Mouse (Mus musculus) heart, embryonic 16.5 days (tissue): Measurements from ENCODE around the gene Itgae. TPM values are rescaled to one million over a fixed set of nuclear protein-coding genes. Genes with fewer than 3 reads are reported as not detected.
A peak's percentile ranks its signal among the peaks of the same experiment; 100 is the strongest.

Source experiments
- ATAC-seq: fragments of 200-750 bp; cut with Nextera tagmentation; replicated peaks from 2 replicates; pipeline ENCODE4 v1.8.0; 2017; ENCODE audit warnings: moderate number of reproducible peaks; ENCODE audit not compliant: insufficient read depth, low FRiP score; ENCODE audit errors: extremely low read depth
- H3K27ac ChIP-seq: fragments of 300-500 bp; sonication (generic); 2 replicates; pipeline ENCODE4 v1.5.1; 2014; ENCODE audit warnings: mild to moderate bottlenecking, low read length, control low read depth, moderate library complexity
- H3K27me3 ChIP-seq: fragments of 300-500 bp; sonication (generic); 2 replicates; pipeline ENCODE4 v1.6.1; 2014; ENCODE audit warnings: low read length, mixed read lengths; ENCODE audit not compliant: control insufficient read depth, insufficient read depth
- H3K36me3 ChIP-seq: fragments of 300-500 bp; sonication (generic); 2 replicates; pipeline ENCODE4 v1.6.1; 2014; ENCODE audit not compliant: control insufficient read depth, insufficient read depth
- H3K4me1 ChIP-seq: fragments of 300-500 bp; sonication (generic); 2 replicates; pipeline ENCODE4 v1.6.1; 2014; ENCODE audit warnings: low read length, mixed read lengths; ENCODE audit not compliant: control insufficient read depth, insufficient read depth
- H3K4me2 ChIP-seq: fragments of 300-500 bp; sonication (generic); 2 replicates; pipeline ENCODE4 v1.6.1; 2014; ENCODE audit warnings: low read depth, mild to moderate bottlenecking, control low read depth, low read length
- H3K4me3 ChIP-seq: fragments of 300-500 bp; sonication (generic); 2 replicates; pipeline ENCODE4 v1.5.1; 2014; ENCODE audit warnings: mild to moderate bottlenecking, control low read depth, low read length
- H3K9ac ChIP-seq: fragments of 300-500 bp; sonication (generic); 2 replicates; pipeline ENCODE4 v1.6.1; 2014; ENCODE audit warnings: low read length, control low read depth
- H3K9me3 ChIP-seq: fragments of 300-500 bp; sonication (generic); replicated peaks from 2 replicates; pipeline ENCODE4 v1.6.1; 2016; ENCODE audit warnings: low read length; ENCODE audit not compliant: control insufficient read depth
- WGBS: fragments of 180-500 bp; shearing (Covaris S2); extraction: QIAGEN DNeasy Blood & Tissue Kit; methylation state at CpG from one replicate; pipeline ENCODE4 v1.1.7; 2014; 5-methylcytosine and 5-hydroxymethylcytosine counted together
- polyA plus RNA-seq: library from polyadenylated mRNA; unstranded; fragments of >200 nt; fragmentation: Nextera tagmentation; extraction: Ambion mirVana; gene quantifications from 2 replicates; pipeline ENCODE4 v1.2.1, GENCODE M21; 2015

Itgae gene
- polyA plus RNA-seq, 1 experiment from 2014 or later = 2.2 TPM

- WGBS = 60% methylated on average over 3 of the region's 3 CpGs
- H3K9me3 ChIP-seq = no peaks in the 10 kb centered on the region
- ATAC-seq = peak; percentile 77; the same call in 1 of the 2 replicates
- H3K27ac ChIP-seq = peak overlapping the region; percentile 52
- H3K9ac ChIP-seq = no peak overlapping the region
- H3K4me3 ChIP-seq = no peak overlapping the region
- H3K4me2 ChIP-seq = no peak overlapping the region
- H3K27me3 ChIP-seq = no peaks in the 10 kb centered on the region
- H3K36me3 ChIP-seq = peaks cover 26% of the 10 kb centered on the region
- peaks cover 5% of the 10 kb centered on the region for H3K4me1 ChIP-seq
Observed at GRCm38 (mm10) chr11:73061413-73061812, 29.0 kb upstream of the Itgae start.

GRCm38 (mm10) chr11:73071839-73072238, 18.5 kb upstream of the Itgae start:
- no peak for ATAC-seq
- peaks cover 69% of the 10 kb centered on the region for H3K36me3 ChIP-seq

GRCm38 (mm10) chr11:73076295-73076694, 14.1 kb upstream of the Itgae start:
- Histone ChIP-seq H3K9ac (no peak overlapping the region), H3K27me3 (no peaks in the 10 kb centered on the region), H3K36me3 (peaks cover 64% of the 10 kb centered on the region), H3K4me3 (no peak overlapping the region), H3K4me2 (no peak overlapping the region), H3K9me3 (no peaks in the 10 kb centered on the region), H3K27ac (no peak overlapping the region), H3K4me1 (no peaks in the 10 kb centered on the region)
- 87% methylated on average over 4 of the region's 4 CpGs for WGBS
- no peak for ATAC-seq

More at GRCm38 (mm10) chr11:73071839-73072238, 18.5 kb upstream of the Itgae start:
- Histone ChIP-seq H3K27ac (no peak overlapping the region), H3K4me1 (no peaks in the 10 kb centered on the region), H3K4me3 (no peak overlapping the region), H3K9ac (no peak overlapping the region), H3K4me2 (no peak overlapping the region), H3K9me3 (no peaks in the 10 kb centered on the region), H3K27me3 (no peaks in the 10 kb centered on the region)
- 78% methylated on average over 3 of the region's 3 CpGs for WGBS

- Histone ChIP-seq H3K27me3 (no peaks in the 10 kb centered on the region), H3K4me2 (no peak overlapping the region), H3K9ac (no peak overlapping the region), H3K9me3 (no peaks in the 10 kb centered on the region), H3K27ac (no peak overlapping the region), H3K36me3 (peaks cover 65% of the 10 kb centered on the region), H3K4me1 (no peaks in the 10 kb centered on the region), H3K4me3 (no peak overlapping the region)
- 52% methylated on average over 4 of the region's 4 CpGs for WGBS
- ATAC-seq = no peak
Observed at GRCm38 (mm10) chr11:73076733-73077132, 13.7 kb upstream of the Itgae start.

GRCm38 (mm10) chr11:73077211-73077720, 13.1 kb upstream of the Itgae start:
- Histone ChIP-seq H3K4me1 (no peaks in the 10 kb centered on the region), H3K27me3 (no peaks in the 10 kb centered on the region), H3K4me2 (no peak overlapping the region), H3K36me3 (peaks cover 70% of the 10 kb centered on the region), H3K9me3 (no peaks in the 10 kb centered on the region), H3K4me3 (no peak overlapping the region), H3K27ac (no peak overlapping the region), H3K9ac (no peak overlapping the region)
- ATAC-seq = no peak
- 89% methylated on average over 6 of the region's 6 CpGs for WGBS

GRCm38 (mm10) chr11:73078615-73079014, 11.8 kb upstream of the Itgae start:
- Histone ChIP-seq H3K36me3 (peaks cover 65% of the 10 kb centered on the region), H3K27me3 (no peaks in the 10 kb centered on the region), H3K9ac (no peak overlapping the region), H3K4me1 (no peaks in the 10 kb centered on the region), H3K27ac (no peak overlapping the region), H3K4me2 (no peak overlapping the region), H3K4me3 (no peak overlapping the region), H3K9me3 (no peaks in the 10 kb centered on the region)
- no peak for ATAC-seq
- WGBS = 93% methylated on average over 8 of the region's 8 CpGs

- no peaks in the 10 kb centered on the region for H3K9me3 ChIP-seq
- H3K27ac ChIP-seq = no peak overlapping the region
- H3K27me3 ChIP-seq = no peaks in the 10 kb centered on the region
- H3K4me3 ChIP-seq = no peak overlapping the region
- peaks cover 53% of the 10 kb centered on the region for H3K36me3 ChIP-seq
- H3K4me2 ChIP-seq = no peak overlapping the region
- no peak for ATAC-seq
- no peak overlapping the region for H3K9ac ChIP-seq
- 79% methylated on average over 3 of the region's 3 CpGs for WGBS
- H3K4me1 ChIP-seq = peaks cover 8% of the 10 kb centered on the region
Observed at GRCm38 (mm10) chr11:73080306-73080705, 10.1 kb upstream of the Itgae start.

- H3K27ac ChIP-seq = peak overlapping the region; percentile 47
- H3K9me3 ChIP-seq = no peaks in the 10 kb centered on the region
- WGBS = 63% methylated on average over 6 of the region's 6 CpGs
- H3K4me3 ChIP-seq = no peak overlapping the region
- ATAC-seq = no peak
- no peak overlapping the region for H3K4me2 ChIP-seq
- H3K36me3 ChIP-seq = peaks cover 27% of the 10 kb centered on the region
- no peak overlapping the region for H3K9ac ChIP-seq
- no peaks in the 10 kb centered on the region for H3K27me3 ChIP-seq
- H3K4me1 ChIP-seq = peaks cover 23% of the 10 kb centered on the region
Observed at GRCm38 (mm10) chr11:73084303-73084702, 6.1 kb upstream of the Itgae start.

GRCm38 (mm10) chr11:73084804-73085231, 5.6 kb upstream of the Itgae start:
- no peak for ATAC-seq
- WGBS = 66% methylated on average over 10 of the region's 10 CpGs
- no peak overlapping the region for H3K9ac ChIP-seq
- H3K27me3 ChIP-seq = no peaks in the 10 kb centered on the region
- peak overlapping the region; percentile 47 for H3K27ac ChIP-seq
- no peak overlapping the region for H3K4me2 ChIP-seq
- peaks cover 23% of the 10 kb centered on the region for H3K4me1 ChIP-seq
- H3K4me3 ChIP-seq = no peak overlapping the region
- H3K9me3 ChIP-seq = no peaks in the 10 kb centered on the region
- H3K36me3 ChIP-seq = peaks cover 23% of the 10 kb centered on the region
